Mouse (Mus musculus): ENCODE measurements around the gene Parvg. TPM values are rescaled to one million over a fixed set of nuclear protein-coding genes. Genes with fewer than 3 reads are reported as not detected.

The Parvg gene
- polyA plus RNA-seq, 1 experiment from 2014 or later = 1.1 TPM

DNA sequence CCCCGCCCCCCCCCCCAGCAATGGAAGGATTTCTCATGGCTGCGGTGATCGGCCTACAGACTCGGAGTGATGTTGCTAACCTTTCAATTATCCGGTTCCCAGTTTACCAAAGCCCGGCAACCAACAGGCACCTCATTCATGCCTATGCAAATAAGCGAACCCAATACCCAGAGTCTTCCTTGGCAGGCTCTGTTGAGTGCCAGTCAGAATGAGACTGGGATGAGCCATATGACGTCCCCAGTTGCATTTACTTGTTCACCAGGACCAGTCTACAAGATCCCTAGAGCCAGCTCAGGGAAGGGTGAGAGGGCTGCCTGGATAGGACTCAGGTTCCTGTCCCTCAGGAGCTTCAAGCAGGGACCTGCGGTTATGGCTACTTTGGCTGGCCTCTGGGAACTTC, 29.4 kb upstream of the Parvg start:
- peak overlapping the region; percentile 16; the same call in 1 of the 2 replicates for H3K27ac ChIP-seq
- peaks cover 57% of the 10 kb centered on the region for H3K4me1 ChIP-seq (replicated peaks)
- no peak for DNase-seq (ENCODE audit: low spot score)
- no peak overlapping the region for H3K4me3 ChIP-seq
- 0 out of 2 replicates have a peak, but pooled peaks cover 10% of the 10 kb centered on the region for H3K36me3 ChIP-seq
- 71% methylated on average over 9 of the region's 9 CpGs for WGBS
- H3K27me3 ChIP-seq (ENCODE audit: insufficient read depth, poor library complexity, severe bottlenecking) = peaks cover 16% of the 10 kb centered on the region; the same call in 1 of the 2 replicates
- no peaks in the 10 kb centered on the region for H3K9me3 ChIP-seq

- WGBS = 82% methylated on average over 10 of the region's 10 CpGs
- no peaks in the 10 kb centered on the region for H3K9me3 ChIP-seq
- no peak overlapping the region for H3K4me3 ChIP-seq
- no peak for DNase-seq (ENCODE audit: low spot score)
- 0 out of 2 replicates have a peak, but pooled peaks cover 10% of the 10 kb centered on the region for H3K36me3 ChIP-seq
- peaks cover 65% of the 10 kb centered on the region for H3K4me1 ChIP-seq (replicated peaks)
- H3K27me3 ChIP-seq (ENCODE audit: insufficient read depth, poor library complexity, severe bottlenecking) = peaks cover 17% of the 10 kb centered on the region; the same call in 1 of the 2 replicates
- H3K27ac ChIP-seq = 0 out of 2 replicates have a peak overlapping the region, but pooled peaks have one; percentile 16
These were observed 28.6 kb upstream of the Parvg start for GRCm38 (mm10) chr15:84295225-84295624.

DNA sequence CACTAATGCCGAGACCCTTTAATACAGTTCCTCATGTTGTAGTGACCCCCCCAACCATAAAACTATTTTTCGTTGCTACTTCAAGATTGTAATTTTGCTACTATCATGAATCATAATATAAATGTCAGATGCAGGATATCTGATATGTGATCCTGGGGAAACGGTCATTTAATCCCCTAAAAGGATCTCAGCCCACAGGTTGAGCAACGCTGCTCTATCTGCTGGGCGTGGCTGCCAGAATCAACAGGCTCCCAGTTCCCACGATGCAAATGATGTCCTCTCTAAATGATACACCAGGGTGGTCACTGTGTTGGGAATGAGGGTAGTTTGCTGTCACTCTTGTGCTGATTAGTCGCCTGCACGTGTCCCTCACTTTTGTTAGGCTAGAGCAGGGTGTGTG, 26.4 kb upstream of the Parvg start:
- WGBS = 71% methylated on average over 8 of the region's 8 CpGs
- no peak for DNase-seq (ENCODE audit: low spot score)
- peaks cover 17% of the 10 kb centered on the region; the same call in 1 of the 2 replicates for H3K27me3 ChIP-seq (ENCODE audit: insufficient read depth, poor library complexity, severe bottlenecking)

GRCm38 (mm10) chr15:84298804-84299370, 24.9 kb upstream of the Parvg start:
- H3K36me3 ChIP-seq = 0 out of 2 replicates have a peak, but pooled peaks cover 10% of the 10 kb centered on the region
- DNase-seq (ENCODE audit: low spot score) = peak; percentile 81
- peaks cover 31% of the 10 kb centered on the region for H3K27me3 ChIP-seq (ENCODE audit: insufficient read depth, poor library complexity, severe bottlenecking)
- peak overlapping the region; percentile 26; the same call in 1 of the 2 replicates for H3K4me3 ChIP-seq
- peak overlapping the region; percentile 90 for H3K27ac ChIP-seq
- WGBS = 17% methylated on average over 13 of the region's 13 CpGs
- no peaks in the 10 kb centered on the region for H3K9me3 ChIP-seq
- H3K4me1 ChIP-seq (replicated peaks) = peaks cover 92% of the 10 kb centered on the region

More for the DNA sequence above, 26.4 kb upstream of the Parvg start:
- H3K4me1 ChIP-seq (replicated peaks) = peaks cover 84% of the 10 kb centered on the region
- H3K4me3 ChIP-seq = no peak overlapping the region
- peak overlapping the region; percentile 90; the same call in 1 of the 2 replicates for H3K27ac ChIP-seq
- H3K36me3 ChIP-seq = 0 out of 2 replicates have a peak, but pooled peaks cover 10% of the 10 kb centered on the region
- H3K9me3 ChIP-seq = no peaks in the 10 kb centered on the region

- WGBS = 14% methylated on average over 9 of the region's 9 CpGs
These were observed 24.0 kb upstream of the Parvg start for GRCm38 (mm10) chr15:84299662-84300333.

GRCm38 (mm10) chr15:84300591-84300990, 23.2 kb upstream of the Parvg start:
- no peaks in the 10 kb centered on the region for H3K9me3 ChIP-seq
- 50% methylated on average over 2 of the region's 2 CpGs for WGBS
- no peak overlapping the region for H3K4me3 ChIP-seq
- H3K36me3 ChIP-seq = peaks cover 4% of the 10 kb centered on the region; the same call in 1 of the 2 replicates
- no peak for DNase-seq (ENCODE audit: low spot score)
- H3K27ac ChIP-seq = peak overlapping the region; percentile 90
- peaks cover 32% of the 10 kb centered on the region for H3K27me3 ChIP-seq (ENCODE audit: insufficient read depth, poor library complexity, severe bottlenecking)
- H3K4me1 ChIP-seq (replicated peaks) = peaks cover 93% of the 10 kb centered on the region

More at GRCm38 (mm10) chr15:84299662-84300333, 24.0 kb upstream of the Parvg start:
- Histone ChIP-seq H3K27me3 (ENCODE audit: insufficient read depth, poor library complexity, severe bottlenecking) (peaks cover 36% of the 10 kb centered on the region), H3K4me3 (peak overlapping the region; percentile 26), H3K9me3 (no peaks in the 10 kb centered on the region), H3K27ac (peak overlapping the region; percentile 90), H3K36me3 (peaks cover 9% of the 10 kb centered on the region; the same call in 1 of the 2 replicates), H3K4me1 (replicated peaks) (peaks cover 93% of the 10 kb centered on the region)
- peak; percentile 76 for DNase-seq (ENCODE audit: low spot score)

DNA sequence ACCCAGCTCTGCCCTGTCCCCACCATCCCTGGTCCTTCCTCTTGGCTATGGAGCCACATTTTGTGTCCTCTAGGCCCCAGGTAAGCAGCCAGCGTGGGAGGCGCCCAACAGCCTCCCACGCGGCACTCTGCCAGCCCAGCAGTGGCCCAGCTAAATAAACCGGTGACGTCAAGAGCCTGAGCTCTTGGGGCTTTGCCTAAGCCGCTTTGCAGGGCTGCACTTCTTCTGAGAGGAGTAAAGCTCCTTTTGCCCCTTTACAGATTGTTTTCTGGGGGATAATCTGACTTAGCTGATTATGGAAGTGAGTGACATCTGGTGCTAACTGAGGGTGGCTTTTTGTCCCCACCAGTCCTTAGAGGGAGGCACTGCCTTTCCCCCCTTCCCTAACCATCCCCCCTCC, 22.8 kb upstream of the Parvg start:
- Histone ChIP-seq H3K4me3 (0 out of 2 replicates have a peak overlapping the region, but pooled peaks have one; percentile 20), H3K27ac (peak overlapping the region; percentile 90), H3K36me3 (no peaks in the 10 kb centered on the region; the same call in 1 of the 2 replicates), H3K27me3 (ENCODE audit: insufficient read depth, poor library complexity, severe bottlenecking) (peaks cover 29% of the 10 kb centered on the region), H3K4me1 (replicated peaks) (peaks cover 97% of the 10 kb centered on the region), H3K9me3 (no peaks in the 10 kb centered on the region)
- WGBS = 13% methylated on average over 7 of the region's 7 CpGs
- DNase-seq (ENCODE audit: low spot score) = peak; percentile 29

DNA sequence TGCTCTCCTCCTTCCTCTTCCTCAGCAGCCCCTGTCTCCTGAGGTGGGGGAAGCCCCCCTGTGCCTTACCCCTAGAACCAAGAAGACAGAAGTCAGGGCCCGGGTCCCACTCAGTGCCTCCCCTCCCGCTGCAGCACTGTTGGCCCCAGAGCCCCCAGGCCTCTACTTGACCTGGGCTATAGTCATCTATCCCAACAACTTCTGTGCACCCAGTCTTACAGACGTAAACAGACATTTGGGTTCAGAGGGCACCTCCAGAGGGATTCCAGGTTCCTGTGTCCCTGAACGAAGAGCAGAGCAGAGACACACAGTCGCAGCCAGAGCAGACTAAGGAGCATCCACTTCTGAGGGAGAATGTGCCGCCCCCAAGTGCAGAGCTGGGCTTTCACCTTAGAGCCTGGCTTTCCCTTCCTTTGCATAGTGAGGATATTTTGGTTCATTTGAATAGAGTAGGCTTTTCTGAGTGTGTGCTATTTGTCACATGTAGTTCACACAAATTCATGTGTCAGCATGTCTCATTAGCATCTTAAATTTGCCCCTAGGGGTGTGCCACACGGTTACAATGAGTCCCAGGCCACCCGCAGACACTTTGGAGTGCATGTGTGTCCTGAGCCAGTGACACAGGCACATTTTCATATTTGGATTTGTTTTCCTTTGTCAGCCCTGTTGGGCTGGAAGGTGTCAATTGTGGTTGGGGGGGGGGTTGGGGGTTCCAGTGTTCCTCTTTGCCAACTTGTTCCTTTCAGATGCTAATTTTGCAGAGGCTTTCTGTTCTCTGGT, 22.0 kb upstream of the Parvg start:
- Histone ChIP-seq H3K4me3 (peak overlapping the region; percentile 20; the same call in 1 of the 2 replicates), H3K36me3 (peaks cover 2% of the 10 kb centered on the region; the same call in 1 of the 2 replicates), H3K4me1 (replicated peaks) (peaks cover 91% of the 10 kb centered on the region), H3K27ac (peak overlapping the region; percentile 90), H3K9me3 (no peaks in the 10 kb centered on the region), H3K27me3 (ENCODE audit: insufficient read depth, poor library complexity, severe bottlenecking) (peaks cover 29% of the 10 kb centered on the region)
- WGBS = 14% methylated on average over 8 of the region's 8 CpGs
- DNase-seq (ENCODE audit: low spot score) = peak; percentile 33

- H3K27ac ChIP-seq = peak overlapping the region; percentile 90
- no peak for DNase-seq (ENCODE audit: low spot score)
- peaks cover 25% of the 10 kb centered on the region for H3K27me3 ChIP-seq (ENCODE audit: insufficient read depth, poor library complexity, severe bottlenecking)
- H3K4me3 ChIP-seq = no peak overlapping the region
- peaks cover 84% of the 10 kb centered on the region for H3K4me1 ChIP-seq (replicated peaks)
- peaks cover 9% of the 10 kb centered on the region for H3K36me3 ChIP-seq
- H3K9me3 ChIP-seq = no peaks in the 10 kb centered on the region
- WGBS = 67% methylated on average over 10 of the region's 10 CpGs
These were observed 20.6 kb upstream of the Parvg start for GRCm38 (mm10) chr15:84303264-84303663.

DNA sequence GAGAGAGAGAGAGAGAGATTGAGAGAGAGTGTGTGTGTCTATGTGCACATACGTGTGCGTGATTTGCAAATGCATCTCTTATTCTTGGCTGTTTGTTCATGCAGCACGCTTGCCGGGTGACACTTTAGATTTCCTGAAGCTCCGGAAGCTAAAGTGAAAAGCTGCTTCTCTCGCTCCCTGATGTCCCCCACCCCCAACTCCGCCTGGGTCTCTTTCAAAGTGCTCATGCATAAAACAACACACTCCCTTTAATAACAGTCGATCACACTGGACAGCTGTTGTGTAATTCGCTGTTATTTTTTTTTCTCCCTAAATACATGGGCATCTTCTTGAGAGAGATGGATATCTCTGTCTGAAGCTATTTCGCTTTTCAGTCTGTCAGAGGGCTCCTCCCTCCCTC, 18.5 kb upstream of the Parvg start:
- Histone ChIP-seq H3K4me3 (no peak overlapping the region), H3K4me1 (replicated peaks) (peaks cover 77% of the 10 kb centered on the region), H3K9me3 (no peaks in the 10 kb centered on the region), H3K36me3 (peaks cover 9% of the 10 kb centered on the region), H3K27ac (peak overlapping the region; percentile 72), H3K27me3 (ENCODE audit: insufficient read depth, poor library complexity, severe bottlenecking) (peaks cover 20% of the 10 kb centered on the region)
- 59% methylated on average over 10 of the region's 10 CpGs for WGBS
- no peak for DNase-seq (ENCODE audit: low spot score)

GRCm38 (mm10) chr15:84310271-84310670, 13.6 kb upstream of the Parvg start:
- DNase-seq (ENCODE audit: low spot score) = no peak
- Histone ChIP-seq H3K4me1 (replicated peaks) (peaks cover 77% of the 10 kb centered on the region), H3K36me3 (peaks cover 9% of the 10 kb centered on the region; the same call in 1 of the 2 replicates), H3K27ac (peak overlapping the region; percentile 72), H3K27me3 (ENCODE audit: insufficient read depth, poor library complexity, severe bottlenecking) (peaks cover 33% of the 10 kb centered on the region), H3K9me3 (no peaks in the 10 kb centered on the region), H3K4me3 (no peak overlapping the region)
- 85% methylated on average over 11 of the region's 11 CpGs for WGBS

GRCm38 (mm10) chr15:84311295-84312085, 12.3 kb upstream of the Parvg start:
- Histone ChIP-seq H3K4me1 (replicated peaks) (peaks cover 77% of the 10 kb centered on the region), H3K27me3 (ENCODE audit: insufficient read depth, poor library complexity, severe bottlenecking) (peaks cover 35% of the 10 kb centered on the region), H3K4me3 (no peak overlapping the region), H3K9me3 (no peaks in the 10 kb centered on the region), H3K27ac (peak overlapping the region; percentile 72), H3K36me3 (peaks cover 9% of the 10 kb centered on the region; the same call in 1 of the 2 replicates)
- DNase-seq (ENCODE audit: low spot score) = no peak
- WGBS = 85% methylated on average over 9 of the region's 9 CpGs
